Mouse (Mus musculus) left cerebral cortex, postnatal 25 days (tissue): Measurements from ENCODE around the gene AI481877. TPM values are rescaled to one million over a fixed set of nuclear protein-coding genes. Genes with fewer than 3 reads are reported as not detected.
"Not testable (repeated sequence)": the region's sequence is repeated elsewhere in the genome, so short reads cannot be mapped to it uniquely, and the experiment has no call there.

Experiments used
- DNase-seq, 2 experiments: peaks; one replicate each; pipeline ENCODE4 v3.0.0; 2022; ENCODE audit warnings: low spot score in 2 of 2, mixed read lengths in 1 of 2
- intact Hi-C: fragments of 180-260 bp; cut with DNase I; formaldehyde crosslinking; loops from one replicate; pipeline ENCODE4 v1.15.1; 2025
- total RNA-seq, 2 experiments: library from RNA; stranded (reverse); gene quantifications; 2 replicates each; pipeline ENCODE4 v1.2.3; 2021

Gene AI481877
- not detected for total RNA-seq

DNA sequence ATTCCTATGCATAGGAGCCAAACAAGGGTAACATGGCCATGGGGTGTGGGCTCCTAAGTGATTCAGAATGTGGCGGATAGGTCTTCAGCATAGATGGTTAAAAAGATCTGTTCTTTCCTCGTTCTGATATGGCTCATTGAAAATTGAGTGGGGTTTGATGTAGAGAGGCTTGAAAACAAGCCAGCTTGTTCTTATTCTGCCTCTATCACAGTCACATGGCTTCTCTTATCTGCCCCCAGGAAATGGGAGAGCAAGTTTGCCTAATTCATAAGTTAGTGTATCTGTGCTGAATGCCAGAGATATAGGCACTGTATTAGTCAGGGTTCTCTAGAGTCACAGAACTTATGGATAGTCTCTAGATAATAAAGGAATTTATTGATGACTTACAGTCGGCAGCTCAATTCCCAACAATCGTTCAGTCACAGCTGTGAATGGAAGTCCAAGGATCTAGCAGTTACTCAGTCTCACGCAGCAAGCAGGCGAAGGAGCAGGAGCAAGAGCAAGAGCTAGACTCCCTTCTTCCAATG, at the start of gene AI481877:
AI481877 (minus strand) TSS at position 477 of the 527 bp plus-strand sequence.
- DNase-seq, intact Hi-C loops: not testable (repeated sequence)

DNA sequence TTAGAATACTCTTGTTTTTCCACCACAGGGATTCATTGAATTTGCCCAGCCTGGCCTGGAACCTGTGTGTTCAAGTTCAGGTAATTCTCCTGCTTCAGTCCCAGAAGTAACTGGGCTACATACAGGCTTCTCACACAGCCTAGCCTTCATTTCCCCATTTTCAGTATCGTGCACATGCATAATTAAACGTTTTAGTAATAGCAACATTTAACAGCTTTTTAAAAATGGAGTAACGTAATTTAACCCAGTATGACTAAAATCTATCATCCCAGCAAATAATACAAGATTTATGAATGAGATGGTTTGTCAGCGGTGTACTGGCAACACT, 49.7 kb upstream of the AI481877 start:
- DNase-seq: no peak
- intact Hi-C loops: loop anchor here (2.0 to 5.0 kb wide), 2 partner anchors 149 to 360 kb away; partner anchors contain the start of gene Ptbp3

DNA sequence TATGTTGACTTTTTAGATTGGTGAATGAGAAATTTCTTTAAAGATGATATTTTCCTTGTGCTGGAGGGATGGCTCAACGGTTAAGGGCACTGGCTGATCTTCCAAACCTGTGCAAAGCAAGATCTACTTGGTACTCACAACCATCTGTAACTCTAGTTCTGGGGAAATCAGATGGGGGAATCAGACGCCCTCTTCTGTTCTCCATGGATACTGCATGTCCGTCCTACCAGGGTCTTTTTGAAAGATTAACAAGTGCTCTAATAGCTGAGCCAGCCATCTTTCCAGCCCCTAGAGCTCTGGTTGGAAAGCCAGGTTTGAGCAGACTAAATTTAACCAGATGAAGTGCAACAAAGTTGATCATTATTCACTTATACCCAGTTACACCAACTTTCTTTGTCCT, 48.5 kb upstream of the AI481877 start:
- peak in 1 of 2 experiments; percentile 38 for DNase-seq
- intact Hi-C loops: loop anchor here (1.0 to 5.0 kb wide), 2 partner anchors 91 to 150 kb away; no protein-coding TSS in a partner anchor

DNA sequence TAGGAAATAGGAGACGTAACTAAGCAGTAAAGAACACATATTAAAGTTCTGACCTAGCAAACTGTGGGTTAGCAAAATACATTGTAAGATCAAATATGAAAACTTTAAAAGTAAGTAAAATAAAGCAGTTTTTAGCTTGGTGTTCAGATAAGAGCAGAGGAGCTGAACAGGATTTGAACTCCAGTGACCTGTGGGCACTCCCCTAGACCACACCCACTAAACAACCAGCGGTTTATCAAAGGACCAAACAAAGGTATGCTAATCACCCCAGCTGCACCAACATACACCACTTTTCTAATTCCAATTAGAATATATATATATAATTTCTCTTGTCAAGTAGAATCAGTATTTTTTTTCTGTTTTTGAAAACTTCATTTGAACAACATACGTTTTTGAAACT, 46.9 kb upstream of the AI481877 start:
- intact Hi-C loops: loop anchor here (5.0 kb wide), 1 partner anchor 152 kb away; no protein-coding TSS in a partner anchor
- DNase-seq: no peak

DNA sequence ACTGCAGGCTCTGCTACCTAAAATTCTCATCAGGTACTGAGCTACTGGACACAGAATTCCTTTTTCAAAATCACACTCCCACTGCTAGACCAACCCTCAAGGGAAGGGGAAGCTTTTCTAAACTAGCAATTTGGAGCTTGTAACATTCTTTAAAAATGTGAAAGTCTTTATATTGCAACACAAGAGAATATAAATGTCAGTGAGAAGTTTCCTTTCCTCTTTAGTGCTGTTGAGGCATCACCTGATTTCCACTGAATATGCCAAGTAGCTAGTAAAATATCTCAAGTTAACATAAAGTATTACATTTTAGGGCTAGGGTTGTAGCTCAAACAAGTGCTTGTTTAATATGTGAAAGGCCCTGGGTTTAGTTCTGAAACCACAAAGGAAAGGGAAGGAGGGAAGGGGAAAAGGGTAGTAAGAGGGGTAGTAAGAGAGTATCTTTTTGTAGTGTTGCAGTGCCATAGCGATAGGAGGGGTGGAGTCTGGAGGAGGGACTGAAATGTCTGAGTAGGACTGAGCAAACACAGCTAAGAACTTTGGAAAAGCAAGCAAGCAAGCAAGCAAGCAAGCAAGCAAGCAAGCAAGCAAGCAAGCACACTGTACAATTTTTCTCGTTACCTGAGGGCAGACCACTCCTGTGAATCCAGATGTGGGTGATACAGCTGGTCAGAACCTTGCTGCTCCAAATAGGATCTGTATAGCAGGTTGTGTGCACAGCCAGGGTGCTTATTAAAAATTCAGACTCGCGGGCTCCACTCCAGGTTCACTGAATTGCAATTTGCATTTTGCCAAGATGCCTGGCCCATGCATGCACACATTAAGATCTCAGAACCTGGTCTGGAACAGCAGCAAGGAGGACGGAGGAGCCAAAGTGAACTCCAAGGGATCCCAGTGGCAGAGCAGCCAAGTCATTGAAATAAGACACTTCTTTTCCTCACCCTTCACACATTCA, 42.8 kb upstream of the AI481877 start:
- intact Hi-C loops: no loop called here
- DNase-seq: no peak

DNA sequence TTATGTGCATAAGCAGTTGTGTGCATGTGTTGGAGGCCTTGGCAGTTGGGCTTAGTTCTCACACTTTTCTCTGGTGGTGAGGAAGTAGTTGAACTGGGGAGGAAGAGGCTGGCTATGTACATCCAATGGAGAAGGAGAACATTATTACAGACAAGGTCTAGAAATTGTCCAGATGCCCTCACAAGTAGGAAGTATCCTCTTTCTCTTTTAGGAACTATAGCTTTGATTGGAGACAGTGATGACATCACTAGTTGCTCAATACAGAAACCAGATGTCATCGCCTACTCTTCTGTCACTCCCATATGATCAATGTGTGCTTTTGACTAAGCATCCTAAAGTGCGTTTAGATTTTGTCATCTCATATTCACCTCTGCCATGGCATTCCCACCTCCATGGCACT, 38.8 kb upstream of the AI481877 start:
- intact Hi-C loops: no loop called here
- no peak for DNase-seq

DNA sequence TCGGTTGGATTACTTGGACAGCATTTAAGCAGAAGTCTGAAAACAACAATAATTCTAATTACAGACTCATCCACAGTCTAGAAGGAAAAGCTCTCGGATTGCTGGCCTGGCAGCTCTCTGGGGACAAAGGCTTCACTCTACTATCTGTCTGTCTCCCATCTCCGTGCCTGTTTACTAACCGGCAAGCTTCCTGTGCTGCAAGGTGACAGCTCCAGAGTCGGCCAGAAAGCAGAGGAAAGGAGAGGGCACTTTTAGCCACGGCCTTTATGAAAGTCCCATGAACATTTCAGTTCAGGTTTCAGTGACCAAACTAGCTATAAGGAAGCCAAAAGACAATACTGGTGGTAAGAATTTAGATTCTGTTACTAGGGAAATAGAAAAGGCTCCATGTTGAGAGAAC, 37.1 kb upstream of the AI481877 start:
- intact Hi-C loops: no loop called here
- no peak for DNase-seq

DNA sequence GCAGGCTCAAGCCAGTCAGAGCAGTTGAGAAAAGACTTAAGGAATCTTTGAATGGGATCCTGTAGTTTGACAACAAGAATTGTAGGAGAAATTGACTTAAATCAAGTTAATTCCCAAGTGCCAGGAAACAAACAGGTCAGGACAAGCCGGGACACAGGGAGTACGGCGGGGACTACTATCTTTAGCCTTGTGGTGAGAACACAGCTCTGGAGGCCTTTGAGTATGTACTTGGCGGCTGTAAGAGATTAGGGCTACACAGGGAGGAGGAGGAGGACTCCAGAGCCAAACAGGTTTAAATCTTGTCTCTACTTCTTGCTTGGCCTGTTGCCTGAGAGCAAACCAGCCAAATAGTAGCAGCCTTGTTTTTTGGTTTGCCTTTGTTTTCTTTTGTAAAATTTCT, 36.2 kb upstream of the AI481877 start:
- DNase-seq: no peak

DNA sequence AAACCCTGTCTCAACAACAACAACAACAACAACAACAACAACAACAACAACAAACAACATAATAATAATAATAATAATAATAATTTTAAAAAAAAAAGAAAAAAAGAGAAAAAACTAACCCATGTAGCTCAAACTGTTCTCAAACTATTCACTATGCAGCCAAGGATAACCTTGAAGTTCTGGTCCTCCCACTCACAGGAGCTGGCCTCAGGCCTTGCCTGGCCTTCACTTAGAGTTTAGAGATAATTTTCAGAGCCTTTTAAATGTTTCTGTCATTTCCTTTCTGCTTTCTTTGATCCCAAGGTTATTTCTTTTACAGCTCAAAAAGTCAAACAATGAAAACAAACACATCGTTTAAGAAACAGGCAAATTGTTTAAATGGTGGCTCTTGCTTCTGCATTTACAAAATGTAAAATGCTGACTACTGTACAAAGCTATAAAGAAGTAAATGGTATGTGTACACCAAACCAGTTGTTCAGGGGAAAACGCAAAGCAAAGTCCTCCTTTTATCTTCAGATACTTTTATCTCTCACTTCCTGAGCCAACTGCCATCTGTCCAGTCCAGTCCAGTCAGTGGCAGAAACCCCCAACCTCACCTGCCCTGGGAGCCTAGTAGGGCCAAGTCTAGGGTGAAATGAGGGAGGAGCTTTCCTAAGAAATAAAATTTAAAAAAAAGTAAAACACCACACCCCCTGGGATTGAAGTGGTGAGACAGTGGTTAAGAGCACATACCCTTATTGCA, 34.6 kb upstream of the AI481877 start:
- no peak for DNase-seq
- intact Hi-C loops: no loop called here

More for the DNA sequence above, 36.2 kb upstream of the AI481877 start:
- intact Hi-C loops: no loop called here

DNA sequence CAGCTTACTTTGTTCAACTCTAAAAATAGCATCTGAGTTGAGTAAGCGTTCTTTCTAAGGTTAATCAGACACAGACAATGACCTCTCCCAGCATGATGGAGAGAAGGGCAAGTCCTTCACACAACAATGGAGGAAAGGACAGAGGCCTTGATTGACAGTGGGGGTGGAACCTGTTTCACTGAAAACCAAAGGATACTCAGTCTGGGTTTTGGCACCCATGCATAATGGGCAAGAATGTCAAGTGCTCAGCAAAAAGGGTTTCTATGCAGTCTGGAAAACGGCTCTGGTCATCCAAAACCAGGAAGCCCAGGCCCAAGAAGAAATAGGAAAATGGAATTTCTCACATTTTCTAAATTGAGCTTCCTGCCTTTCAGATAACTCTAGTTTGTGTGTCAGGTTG, 33.8 kb upstream of the AI481877 start:
- DNase-seq: no peak

DNA sequence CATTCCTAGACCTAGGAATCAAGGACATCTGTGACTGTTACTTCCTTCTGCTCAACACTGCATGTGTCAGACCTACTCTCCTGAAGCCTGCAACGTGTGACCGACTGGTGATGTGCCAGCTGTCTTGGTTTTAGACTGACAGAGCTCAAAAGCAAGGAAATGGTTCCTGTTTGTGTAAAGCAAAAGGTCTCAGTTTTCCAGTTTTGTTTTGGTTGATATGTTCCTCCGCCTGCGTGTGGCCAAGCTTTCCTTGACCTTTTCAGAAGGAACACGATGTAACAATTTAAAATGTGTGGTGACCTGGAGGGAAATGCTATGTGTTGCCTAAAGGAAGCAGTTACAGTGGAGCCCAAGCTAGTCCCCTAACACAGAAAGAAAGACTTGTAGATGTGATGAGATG, 31.2 kb upstream of the AI481877 start:
- DNase-seq: no peak

More for the DNA sequence above, 33.8 kb upstream of the AI481877 start:
- intact Hi-C loops: no loop called here

DNA sequence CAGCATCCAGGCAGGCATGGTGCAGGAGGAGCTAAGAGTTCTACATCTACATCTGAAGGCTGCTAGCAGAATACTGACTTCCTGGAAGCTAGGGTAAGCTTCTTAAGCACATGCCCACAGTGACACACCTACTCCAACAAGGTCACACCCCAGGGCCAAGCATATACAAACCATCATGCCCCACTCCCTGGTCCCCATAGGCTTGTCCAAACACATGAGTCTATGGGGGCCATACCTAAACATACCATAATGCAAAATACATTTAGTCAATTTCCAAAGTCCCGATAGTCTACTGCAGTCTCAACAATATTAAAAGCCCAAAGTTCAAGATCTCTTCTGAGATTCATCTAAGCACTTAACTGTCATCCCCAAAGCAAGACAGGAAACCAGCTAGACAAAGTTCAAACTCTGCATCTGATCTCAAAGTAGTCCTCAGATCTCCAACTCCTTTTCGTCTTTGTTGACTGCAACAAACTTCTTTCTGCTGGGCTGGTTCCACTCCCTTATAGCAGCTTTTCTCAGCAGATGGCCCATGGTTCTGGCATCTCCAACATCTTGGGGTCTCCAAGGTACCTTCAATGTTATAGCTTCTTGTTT, 28.6 kb upstream of the AI481877 start:
- intact Hi-C loops: no loop called here
- no peak for DNase-seq

More for the DNA sequence above, 31.2 kb upstream of the AI481877 start:
- intact Hi-C loops: no loop called here

DNA sequence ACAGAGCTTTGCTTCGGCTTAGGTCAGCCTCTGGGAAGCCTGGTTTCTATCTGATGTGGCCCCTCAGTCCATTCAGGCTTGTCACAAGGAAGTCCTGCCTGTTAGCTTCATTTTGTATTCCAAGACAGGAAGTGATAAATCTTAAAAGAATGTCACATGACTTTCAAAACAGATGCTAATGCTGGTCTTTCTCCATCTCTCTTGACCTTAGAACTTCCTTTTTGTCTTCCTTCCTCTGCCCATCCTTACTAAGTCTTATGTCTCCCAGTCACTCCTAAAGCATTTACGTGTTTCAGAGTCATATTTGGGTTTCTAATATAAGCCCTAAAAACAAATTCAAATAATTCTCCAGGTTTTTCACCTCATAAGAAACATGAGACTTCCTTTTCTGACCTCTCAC, 25.3 kb upstream of the AI481877 start:
- DNase-seq: no peak
- intact Hi-C loops: no loop called here

DNA sequence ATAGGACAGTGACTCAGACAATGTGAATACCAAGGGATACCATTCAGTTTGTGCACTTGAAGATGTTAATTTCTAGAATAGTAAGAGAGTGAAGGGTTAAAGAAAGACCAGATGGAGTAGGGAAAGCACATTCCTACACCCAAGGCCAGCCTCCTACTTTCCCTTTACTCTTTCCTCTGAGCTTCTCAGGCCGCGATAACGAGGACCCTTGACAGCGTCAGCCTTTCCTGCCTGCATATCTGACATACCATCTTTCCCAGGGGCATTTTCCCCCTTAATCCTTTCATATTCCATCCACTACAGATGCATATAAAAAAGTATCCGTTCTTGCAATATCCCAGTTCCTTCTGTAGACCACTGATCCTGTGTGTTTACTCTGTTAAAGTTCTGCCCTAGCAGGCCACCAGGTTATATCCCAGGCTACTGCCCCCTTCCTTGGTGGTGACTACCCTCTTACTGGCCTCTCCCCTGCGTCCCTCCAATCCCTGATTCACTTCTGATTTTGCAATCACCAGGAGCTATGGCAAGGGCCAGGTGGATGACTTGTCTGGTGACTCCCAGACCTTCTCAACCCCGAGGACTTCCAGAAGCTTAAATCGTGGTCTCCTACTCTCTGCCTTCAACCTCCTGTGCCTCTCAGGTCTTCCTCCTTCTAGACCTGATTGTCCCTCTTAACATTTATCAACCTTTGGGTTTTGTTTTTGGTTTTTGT, 22.3 kb upstream of the AI481877 start:
- intact Hi-C loops: no loop called here
- no peak for DNase-seq

DNA sequence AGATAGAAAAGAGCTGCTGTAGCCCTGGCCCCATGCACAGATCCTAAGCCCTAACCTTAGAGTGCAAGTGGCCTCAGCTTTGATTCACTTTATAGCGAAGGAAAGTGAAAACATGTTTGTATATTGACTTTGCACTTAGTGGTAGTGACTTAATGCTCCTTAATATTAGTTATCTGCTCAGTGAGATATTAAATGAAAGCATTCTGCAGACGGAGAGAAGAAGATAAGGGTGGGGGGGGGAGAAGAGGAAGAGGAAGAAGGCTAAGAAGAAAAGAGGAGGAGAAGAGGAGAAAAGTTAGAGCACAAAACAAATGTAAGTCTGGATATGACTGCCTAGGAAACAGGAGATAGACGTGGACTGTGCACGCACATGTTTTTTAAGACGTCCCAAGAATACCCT, 21.5 kb upstream of the AI481877 start:
- DNase-seq: no peak
- intact Hi-C loops: no loop called here

DNA sequence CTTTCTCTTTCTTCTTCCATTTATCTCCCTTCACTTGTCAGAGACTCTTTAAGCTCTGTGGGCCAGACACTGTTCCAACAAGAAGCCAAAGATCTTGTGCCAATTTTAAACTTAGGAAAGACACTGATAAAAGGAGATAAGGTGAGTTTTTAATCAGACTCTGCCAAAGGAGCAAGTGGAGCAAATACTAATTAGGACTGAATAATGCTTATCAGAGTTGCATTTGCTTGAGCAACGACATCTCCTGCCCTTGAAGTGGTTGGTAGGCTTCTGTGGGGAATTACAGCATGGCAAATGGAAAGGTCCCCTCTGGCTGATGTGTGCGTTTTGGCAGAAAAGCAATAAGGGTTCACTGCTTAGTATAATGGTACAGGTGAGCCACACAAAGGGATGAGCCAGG, 18.9 kb upstream of the AI481877 start:
- intact Hi-C loops: no loop called here
- no peak for DNase-seq

DNA sequence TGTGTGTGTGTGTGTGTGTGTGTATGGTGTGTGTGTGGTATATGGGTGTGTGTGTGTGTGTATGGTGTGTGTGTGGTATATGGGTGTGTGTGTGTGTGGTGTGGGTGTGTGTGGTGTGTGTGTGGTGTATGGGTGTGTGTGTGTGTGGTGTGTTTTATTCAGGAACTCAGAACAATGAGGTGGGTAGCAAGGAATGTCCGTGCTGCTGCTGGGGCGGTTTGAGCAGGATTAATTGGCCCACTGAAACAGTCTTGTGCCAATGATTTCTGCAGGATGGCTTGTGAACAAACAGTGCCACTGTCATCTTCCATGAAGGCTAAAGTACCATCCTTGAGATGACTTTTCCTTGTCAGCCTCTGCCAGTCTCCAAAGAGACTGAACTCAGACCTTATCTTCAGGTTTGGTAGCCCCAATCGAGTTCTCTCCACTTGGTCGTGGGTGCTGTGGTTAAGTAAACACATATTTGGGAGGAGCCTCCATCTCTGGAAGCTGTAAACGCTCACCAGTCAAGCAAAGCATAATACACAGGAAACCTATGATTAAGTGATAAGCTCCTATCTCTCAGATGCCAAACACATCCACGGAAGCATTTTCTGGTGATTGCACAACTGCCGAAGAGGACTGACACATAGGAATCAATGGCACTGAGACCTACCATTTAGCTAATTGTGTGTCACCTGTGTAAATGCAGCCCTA, 18.3 kb upstream of the AI481877 start:
- intact Hi-C loops: no loop called here
- DNase-seq: no peak

DNA sequence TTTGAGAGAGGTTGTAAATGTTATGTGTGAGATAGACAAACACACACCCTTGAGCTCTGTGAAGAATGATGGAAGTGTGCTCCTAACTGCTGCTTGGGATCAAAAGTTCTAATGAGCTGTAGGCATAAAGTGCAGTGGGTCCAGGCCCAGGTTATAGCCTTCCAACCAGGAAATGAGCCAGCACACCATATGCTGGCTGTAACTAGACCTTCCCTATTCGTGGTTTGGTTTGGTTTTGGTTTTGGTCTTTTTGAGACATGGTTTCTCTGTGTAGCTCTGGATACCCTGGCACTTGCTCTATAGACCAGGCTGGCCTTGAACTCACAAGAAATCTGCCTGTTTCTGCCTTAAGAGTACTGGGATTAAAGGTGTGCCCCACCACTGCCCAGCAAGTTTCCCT, 13.2 kb upstream of the AI481877 start:
- intact Hi-C loops: no loop called here
- no peak for DNase-seq

DNA sequence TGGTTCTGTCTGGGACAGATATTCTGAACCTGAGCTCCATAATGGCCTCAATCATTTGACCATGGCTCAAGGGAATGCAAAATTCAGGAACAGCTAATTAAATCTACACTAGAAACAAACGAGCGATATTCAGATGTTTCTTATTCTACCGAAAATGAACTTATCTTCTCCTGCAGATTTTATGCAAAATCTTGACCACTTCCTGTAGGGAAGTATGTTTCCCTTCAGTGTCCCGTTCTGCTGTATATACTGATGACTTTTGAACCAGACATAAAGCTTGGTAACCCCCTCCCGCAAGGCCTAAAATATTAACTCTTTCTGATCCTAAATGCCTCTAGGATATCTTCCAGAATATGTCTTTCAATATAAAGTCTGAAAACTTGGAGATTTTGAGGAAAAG, 12.1 kb upstream of the AI481877 start:
- DNase-seq: no peak
- intact Hi-C loops: no loop called here
